Comparison of ENCODE assay signal across 9 mouse cellular contexts in the genomic region with DNA sequence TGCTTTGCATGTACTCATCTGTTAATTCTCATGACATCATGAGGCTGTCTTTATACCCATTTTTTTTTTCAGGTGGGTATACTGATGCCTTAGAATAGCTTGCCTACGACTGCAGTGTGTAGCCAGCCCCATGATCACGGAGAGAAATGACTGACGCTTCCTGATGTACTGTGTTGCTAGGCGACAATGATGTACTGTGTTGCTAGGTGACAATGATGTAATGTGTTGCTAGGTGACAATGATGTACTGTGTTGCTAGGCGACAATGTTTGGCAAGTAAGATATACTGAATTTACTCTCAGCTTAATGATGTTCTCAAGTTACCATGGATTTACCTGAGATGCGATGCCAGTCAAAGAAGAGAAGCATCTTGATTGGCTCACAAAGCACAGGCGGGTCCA. TPM values are rescaled to one million over a fixed set of nuclear protein-coding genes. Genes with fewer than 3 reads are reported as not detected.
DNase-seq lines count a peak whose midpoint lies in the region; ATAC-seq and TF ChIP-seq lines count a peak whose summit lies in the region.
"Had no signal": no experiment of that assay in that cellular context is flagged by ENCODE, and none has a peak within 500 bp of the region (broad histone marks: within the 10 kb centered on the region; RNA-seq: fewer than 3 reads in every experiment).

A gene (minus strand): TSS at position 98 of the 400 bp plus-strand sequence.

- ATAC-seq in intestine, postnatal 0 days = no peak

- H3K4me3 ChIP-seq in limb, embryonic 10.5 days = no peak within 1 kb of the TSS
- H3K4me3 ChIP-seq in intestine, postnatal 0 days (ENCODE audit: low read depth, low read length) = no peak within 1 kb of the TSS
- H3K4me3 ChIP-seq: lung, embryonic 15.5 days had no signal

- intact Hi-C loops in left cerebral cortex, postnatal 4 days (cut with DNase I) = no loop called here

- no peak within 1 kb of the TSS for H3K9ac ChIP-seq in intestine, postnatal 0 days (ENCODE audit: low read depth, low read length)
- H3K9ac ChIP-seq: lung, embryonic 15.5 days had no signal

- TF ChIP-seq CTCF in intestine, postnatal 0 days (IDR thresholded peaks at IDR 0.05; ENCODE audit: low read depth) = no peak

- peak; percentile 49 for DNase-seq in left cerebral cortex, adult 11 months (ENCODE audit: low spot score)
- no peak for DNase-seq in left cerebral cortex, postnatal 4 days
- DNase-seq in frontal cortex, postnatal 10 days (ENCODE audit: low spot score in 2 of 2) = peak; percentile 29 to 54
- peak; percentile 26 for DNase-seq in limb, embryonic 10.5 days (ENCODE audit: low spot score)
- peak; percentile 20 to 68 for DNase-seq in right cerebral cortex, postnatal 36 days (ENCODE audit: low spot score in 2 of 2)
- no peak for DNase-seq in ovary, adult 18-20 months (ENCODE audit: low spot score)
- DNase-seq in heart, adult 8-10 months (ENCODE audit: low spot score) = no peak

- 64% methylated on average over 7 of the region's 7 CpGs for WGBS in limb, embryonic 10.5 days
- WGBS in intestine, postnatal 0 days = 42% methylated on average over 7 of the region's 7 CpGs

- no peak within 1 kb of the TSS for H3K4me2 ChIP-seq in intestine, postnatal 0 days (replicated peaks; ENCODE audit: low read depth)
- H3K4me2 ChIP-seq: lung, embryonic 15.5 days had no signal

- no peaks in the 10 kb centered on the region for H3K4me1 ChIP-seq in limb, embryonic 10.5 days
- no peaks in the 10 kb centered on the region for H3K4me1 ChIP-seq in intestine, postnatal 0 days (replicated peaks; ENCODE audit: control insufficient read depth, insufficient read depth, low read length)

- H3K36me3 ChIP-seq in limb, embryonic 10.5 days = no peaks in the 10 kb centered on the region
- H3K36me3 ChIP-seq in intestine, postnatal 0 days (ENCODE audit: control insufficient read depth, insufficient read depth) = no peaks in the 10 kb centered on the region
- H3K36me3 ChIP-seq: lung, embryonic 15.5 days had no signal

- H3K27ac ChIP-seq in limb, embryonic 10.5 days = no peak within 1 kb of the TSS
- no peak within 1 kb of the TSS for H3K27ac ChIP-seq in intestine, postnatal 0 days (ENCODE audit: low read depth, low read length)
- H3K27ac ChIP-seq: lung, embryonic 15.5 days had no signal

- no peaks in the 10 kb centered on the region for H3K27me3 ChIP-seq in limb, embryonic 10.5 days (ENCODE audit: low read depth, poor library complexity, severe bottlenecking)
- H3K27me3 ChIP-seq in intestine, postnatal 0 days (replicated peaks; ENCODE audit: control insufficient read depth, insufficient read depth, low read length) = no peaks in the 10 kb centered on the region
- H3K27me3 ChIP-seq: lung, embryonic 15.5 days had no signal

- no peaks in the 10 kb centered on the region for H3K9me3 ChIP-seq in limb, embryonic 10.5 days (replicated peaks)
- no peaks in the 10 kb centered on the region for H3K9me3 ChIP-seq in intestine, postnatal 0 days (ENCODE audit: control insufficient read depth)
- H3K9me3 ChIP-seq: lung, embryonic 15.5 days had no signal

RNA-seq across cellular contexts. Expression of the gene that starts here (rescaled TPM):
- total RNA-seq in left cerebral cortex, postnatal 4 days (2021) = not detected
- polyA plus RNA-seq in limb, embryonic 10.5 days (2016; fragmentation: Nextera tagmentation; extraction: Ambion mirVana) = not detected in 2 replicates
- total RNA-seq in heart, adult 8-10 months (2022) = not detected
- polyA plus RNA-seq in intestine, postnatal 0 days (2015; fragmentation: Nextera tagmentation; extraction: Ambion mirVana) = not detected in 2 replicates
- polyA plus RNA-seq: lung, embryonic 15.5 days had no signal

Comparison
In these comparisons a context has a peak if more than half of its experiments do, and no peak if none do; other contexts are left out.
1. DNase-seq: peak in left cerebral cortex, adult 11 months (single experiment), frontal cortex, postnatal 10 days (2 of 2) and right cerebral cortex, postnatal 36 days (2 of 2); none in left cerebral cortex, postnatal 4 days (single experiment), ovary, adult 18-20 months (single experiment) and heart, adult 8-10 months (single experiment).
2. Peak in DNase-seq in limb, embryonic 10.5 days; RNA of the gene not detected or under 1 TPM.